Mouse (Mus musculus): Measurements from ENCODE around the gene Hes7.
A peak's percentile ranks its signal among the peaks of the same experiment; 100 is the strongest.

The Hes7 gene

DNA sequence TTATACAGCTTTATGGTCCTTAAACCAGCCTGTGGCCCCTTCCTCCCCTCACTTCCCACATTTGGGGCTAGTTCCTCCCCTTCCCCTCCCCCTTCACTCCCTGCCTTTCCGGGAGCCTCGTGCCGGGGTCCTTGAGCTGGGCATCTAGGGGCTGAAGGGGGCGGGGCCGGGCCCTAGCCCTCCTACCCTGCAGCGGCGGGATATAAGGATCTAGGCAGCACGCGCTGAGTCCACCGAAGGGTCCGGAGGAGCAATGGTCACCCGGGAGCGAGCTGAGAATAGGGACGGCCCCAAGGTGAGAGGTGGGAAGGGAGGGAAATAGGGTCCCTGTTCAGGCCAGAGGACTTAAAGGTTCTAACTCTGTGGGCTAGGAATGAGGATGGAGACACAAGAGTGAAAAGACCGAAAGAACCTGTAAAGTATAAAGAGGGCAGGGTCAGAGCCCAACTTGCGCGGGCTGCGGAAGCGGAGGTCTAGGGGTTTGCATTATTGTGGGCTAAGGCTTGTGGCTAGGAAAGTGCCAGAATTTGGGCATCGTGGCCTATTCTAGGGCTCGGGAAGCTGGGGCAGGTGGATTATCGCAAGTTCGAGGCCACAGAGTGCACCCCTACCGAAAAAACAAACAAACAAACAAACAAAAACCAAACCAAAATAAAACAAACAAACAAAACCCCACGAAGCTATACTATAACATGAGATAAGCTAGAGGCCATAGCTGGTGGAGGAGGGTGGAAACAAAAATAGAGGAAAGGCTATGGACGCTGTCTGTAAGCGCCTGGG lies at the start of gene Hes7:
TSS of gene Hes7 (plus strand) at position 184 of the 780 bp plus-strand sequence.
- DNase-seq (ENCODE audit: low spot score): peak; percentile 66

DNA sequence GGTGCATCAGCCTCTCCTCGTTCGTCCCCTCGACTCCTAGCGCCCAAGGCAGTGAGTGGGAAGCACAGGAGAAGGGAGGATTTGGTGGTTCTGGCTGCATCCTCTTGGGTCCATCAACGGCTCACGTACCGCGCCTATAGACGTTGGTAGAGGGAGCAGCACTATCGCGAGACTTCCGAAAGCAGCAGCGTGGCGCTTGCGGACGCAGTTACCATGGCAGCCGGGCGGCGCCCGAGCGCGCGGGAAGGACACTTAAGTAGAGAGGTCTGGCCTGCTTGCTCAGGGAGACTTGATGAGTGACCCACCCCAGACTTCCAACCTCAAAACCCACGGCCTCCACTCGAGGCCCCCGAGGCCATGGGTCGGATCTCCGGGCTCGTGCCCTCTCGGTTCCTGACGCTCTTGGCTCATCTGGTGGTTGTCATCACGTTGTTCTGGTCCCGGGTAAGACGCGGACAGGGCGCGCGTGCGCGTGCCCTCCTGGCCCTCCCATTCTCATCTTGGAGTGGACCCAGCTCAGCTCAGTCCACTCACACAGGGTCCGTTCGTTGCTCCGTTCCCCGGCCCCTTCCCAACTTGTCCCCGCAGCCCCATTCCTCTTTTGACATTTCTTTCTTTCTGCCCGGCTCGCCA lies 49.5 kb upstream of the Hes7 start, which contains the start of gene Tmem107:
TSS of gene Tmem107 (plus strand) at position 217 of the 633 bp plus-strand sequence.
- DNase-seq (ENCODE audit: low spot score): peak; percentile 95

DNA sequence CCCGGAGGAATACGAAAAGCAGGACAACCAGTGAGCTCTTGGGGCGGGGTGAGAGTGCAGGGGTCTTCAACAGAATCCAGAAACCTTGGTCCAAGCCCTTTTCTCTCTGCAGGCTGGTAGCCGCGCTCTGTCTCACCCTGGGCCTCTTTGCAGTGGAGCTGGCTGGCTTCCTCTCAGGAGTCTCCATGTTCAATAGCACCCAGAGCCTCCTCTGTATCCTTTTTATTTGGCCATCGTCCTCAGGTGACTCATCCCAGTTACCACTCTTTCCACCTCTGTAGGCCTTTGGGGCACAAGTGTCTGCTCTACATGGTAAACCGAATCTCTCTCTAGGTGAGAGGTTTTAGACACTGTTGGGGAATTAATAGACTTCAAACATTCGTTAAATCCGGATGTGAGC lies 48.9 kb upstream of the Hes7 start:
- no peak for DNase-seq (ENCODE audit: low spot score)

DNA sequence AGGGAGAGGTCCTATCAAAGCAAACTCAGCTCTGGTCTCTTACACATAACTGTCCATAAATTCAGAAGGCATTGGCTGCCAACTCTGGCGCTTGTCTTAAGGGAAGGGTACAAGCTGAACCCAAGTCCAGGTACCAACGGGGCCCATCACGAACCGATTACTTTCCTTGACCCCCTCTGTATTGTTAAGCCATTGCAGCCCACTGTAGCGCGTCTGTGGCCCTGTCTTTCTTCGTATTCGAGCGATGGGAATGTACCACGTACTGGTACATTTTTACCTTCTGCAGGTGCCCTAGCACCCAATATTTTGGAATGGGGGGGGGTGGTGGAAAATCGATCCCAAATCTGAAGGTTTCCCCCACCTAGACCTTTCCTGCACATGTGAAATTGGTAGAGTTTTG lies 48.0 kb upstream of the Hes7 start:
- DNase-seq (ENCODE audit: low spot score): no peak

DNA sequence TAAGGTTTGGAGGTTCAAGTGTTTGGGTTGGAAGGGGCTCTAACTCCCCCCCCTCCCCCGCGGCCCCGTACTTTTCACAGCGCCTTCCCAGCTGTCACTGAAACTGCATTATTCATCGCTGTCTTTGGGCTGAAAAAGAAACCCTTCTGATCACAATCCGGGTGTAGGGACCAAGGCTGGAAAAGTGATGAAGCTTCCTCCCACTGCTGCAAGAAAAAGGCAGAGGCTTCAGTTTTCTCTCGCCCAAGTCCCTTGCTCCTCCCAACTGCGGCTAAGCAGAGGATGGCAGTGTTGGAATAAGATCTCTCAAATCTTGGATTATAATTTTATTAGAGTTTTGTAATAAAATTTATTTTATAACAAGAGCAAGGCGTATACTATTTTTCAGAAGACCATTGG lies 47.5 kb upstream of the Hes7 start:
- DNase-seq (ENCODE audit: low spot score): no peak

DNA sequence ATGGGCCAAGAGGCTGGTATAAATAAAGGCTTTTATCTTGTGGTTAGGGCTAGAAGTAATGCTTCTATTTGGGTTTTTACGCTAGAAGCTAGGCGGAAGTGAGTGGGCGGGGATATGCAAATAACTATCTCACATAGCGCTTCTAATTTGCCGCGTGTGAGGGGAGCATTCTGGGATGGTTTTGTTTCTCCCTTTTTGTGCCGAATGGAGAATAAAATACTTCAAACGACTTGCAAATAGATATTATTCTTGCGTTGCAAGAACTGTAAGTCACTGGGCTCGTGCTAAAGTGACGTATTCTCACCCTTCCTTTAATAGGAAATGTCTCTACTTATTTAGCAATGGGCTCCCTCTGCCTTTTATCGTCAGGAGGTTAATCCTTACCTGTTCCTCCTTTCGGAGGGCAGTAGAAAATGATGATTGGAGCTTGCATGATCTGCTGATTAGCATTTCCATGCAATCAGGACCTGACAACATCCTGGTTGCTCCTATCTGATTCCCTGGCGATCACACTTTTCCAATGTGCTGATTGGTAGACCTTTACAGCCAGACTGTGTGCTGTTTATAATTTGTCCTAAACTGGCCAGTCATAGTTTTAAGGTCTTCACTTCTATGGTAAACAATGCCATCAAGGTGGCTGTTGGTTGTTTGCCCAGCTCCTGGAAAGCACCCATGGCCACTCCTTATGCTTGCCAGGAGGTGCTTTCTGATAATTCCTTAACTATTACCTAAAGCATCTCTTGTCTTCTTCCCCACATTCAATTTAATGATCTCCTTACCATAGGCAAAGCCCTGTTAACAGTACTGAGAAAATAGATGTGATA lies 46.9 kb upstream of the Hes7 start:
- DNase-seq (ENCODE audit: low spot score): peak; percentile 96

DNA sequence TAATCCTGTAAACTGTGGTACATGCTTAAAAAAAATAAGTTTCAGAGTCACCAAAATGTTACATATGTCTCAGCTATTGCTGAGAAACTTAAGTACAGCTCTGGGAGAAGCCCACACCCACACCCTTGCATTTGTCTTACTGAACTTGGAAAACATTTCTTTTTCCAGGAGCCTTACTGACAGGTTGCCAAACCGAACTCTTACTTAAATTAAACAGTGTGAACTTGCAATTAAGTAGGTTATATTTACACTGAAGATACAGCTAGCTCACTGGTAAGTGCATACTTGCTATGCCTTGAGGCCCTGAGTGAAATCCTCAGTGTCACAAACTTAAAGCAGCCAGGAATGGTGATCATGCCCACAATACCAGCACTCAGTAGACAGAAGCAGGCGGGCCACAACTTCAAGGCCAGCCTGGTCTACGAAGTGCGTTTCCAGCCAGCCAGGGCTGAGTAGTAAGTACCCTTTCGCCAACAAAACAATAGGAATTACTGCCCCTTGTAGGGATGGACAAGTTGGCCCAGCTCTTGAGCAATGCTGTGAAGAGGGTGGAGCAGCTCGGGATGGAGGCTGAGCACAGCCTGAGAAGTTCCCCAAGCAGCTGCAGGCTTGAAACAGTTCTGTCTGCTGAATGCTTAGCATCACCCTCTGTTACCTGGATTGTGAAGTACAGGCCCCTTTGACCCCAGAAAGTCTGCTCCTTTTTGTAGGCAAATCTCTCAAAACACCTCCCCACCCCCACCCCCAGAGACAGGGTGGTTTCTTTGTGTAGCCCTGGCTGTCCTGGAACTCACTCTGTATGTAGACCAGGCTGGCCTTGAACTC lies 46.0 kb upstream of the Hes7 start:
- DNase-seq (ENCODE audit: low spot score): no peak

DNA sequence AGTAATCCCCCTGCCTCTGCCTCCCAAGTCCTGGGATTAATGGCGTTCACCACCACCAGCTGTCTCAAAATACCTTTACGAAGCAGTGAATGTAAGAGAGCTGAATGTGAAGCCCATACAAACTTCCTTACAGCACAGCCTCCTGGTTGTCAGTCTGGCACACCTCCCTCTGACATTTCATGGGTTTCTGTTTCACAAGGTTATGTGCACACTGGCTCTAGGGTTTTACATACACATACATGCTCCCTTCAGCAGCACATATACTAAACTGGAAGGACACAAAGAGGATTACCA lies 45.5 kb upstream of the Hes7 start:
- DNase-seq (ENCODE audit: low spot score): no peak

DNA sequence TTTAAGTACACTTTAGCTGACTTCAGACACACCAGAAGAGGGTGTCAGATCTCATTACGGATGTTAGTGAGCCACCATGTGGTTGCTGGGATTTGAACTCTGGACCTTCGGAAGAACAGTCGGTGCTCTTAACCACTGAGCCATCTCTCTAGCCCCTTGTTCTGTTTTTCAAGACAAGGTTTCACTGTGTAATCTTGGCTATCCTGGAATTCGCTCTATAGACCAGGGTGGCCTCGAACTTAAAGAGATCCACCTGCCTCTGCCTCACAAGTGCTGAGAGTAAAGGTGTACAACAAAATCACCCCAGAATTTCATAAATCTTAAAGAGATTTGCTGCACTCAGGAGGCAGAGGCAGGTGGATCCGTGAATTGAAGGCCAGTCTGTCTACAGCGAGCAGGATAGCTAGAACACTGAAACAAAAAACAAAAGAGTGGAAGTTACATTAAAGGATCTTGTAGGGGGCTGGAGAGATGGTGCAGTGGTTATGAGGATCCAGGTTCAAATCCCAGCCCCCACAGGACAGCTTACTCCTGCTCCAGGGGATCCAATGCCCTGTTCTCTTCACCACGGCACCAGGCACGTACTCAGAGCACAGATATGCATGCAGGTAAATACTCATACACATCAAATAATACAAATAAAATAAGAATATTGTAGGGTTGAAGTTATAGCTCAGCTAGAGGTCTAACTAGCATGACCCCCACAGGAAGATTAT lies 44.3 kb upstream of the Hes7 start:
- no peak for DNase-seq (ENCODE audit: low spot score)

DNA sequence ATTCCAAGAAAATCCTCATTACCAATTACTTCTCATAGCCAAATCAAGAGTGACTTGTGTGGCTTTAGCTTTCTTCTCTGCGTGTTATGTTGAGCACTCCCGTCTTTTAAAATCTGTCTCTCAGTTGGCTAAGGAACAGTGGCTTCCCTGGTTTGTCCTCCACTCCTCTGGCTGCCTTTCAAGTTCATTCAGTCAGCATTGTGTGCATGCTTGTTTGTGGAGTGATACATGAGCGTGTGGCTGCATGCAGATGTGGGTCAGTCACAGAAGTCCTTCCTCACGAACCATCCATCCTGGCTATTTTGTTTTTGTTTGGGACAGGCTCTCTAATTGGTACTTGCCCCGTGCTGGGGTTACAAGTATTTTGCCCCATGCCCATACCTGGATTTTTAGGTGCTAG lies 43.6 kb upstream of the Hes7 start:
- DNase-seq (ENCODE audit: low spot score): no peak

DNA sequence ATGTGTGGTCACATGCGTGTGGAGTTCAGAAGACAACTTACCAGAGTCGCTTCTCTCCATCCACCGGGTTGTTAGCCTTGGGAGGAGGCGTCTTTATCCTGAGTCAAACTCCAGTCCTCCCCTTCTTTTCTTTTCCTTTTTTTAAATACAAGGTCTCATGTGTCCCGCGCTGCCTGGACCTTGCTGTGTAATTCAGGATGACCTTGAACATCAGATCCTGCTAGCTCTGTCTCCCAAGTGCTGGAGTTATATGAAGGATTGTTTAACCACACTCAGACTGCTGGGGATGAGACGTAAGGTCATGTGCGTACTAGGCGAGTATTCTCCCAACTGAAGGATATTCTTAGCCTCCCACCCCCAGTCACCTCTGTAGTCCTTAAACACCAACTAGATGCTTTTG lies 42.9 kb upstream of the Hes7 start:
- DNase-seq (ENCODE audit: low spot score): no peak

DNA sequence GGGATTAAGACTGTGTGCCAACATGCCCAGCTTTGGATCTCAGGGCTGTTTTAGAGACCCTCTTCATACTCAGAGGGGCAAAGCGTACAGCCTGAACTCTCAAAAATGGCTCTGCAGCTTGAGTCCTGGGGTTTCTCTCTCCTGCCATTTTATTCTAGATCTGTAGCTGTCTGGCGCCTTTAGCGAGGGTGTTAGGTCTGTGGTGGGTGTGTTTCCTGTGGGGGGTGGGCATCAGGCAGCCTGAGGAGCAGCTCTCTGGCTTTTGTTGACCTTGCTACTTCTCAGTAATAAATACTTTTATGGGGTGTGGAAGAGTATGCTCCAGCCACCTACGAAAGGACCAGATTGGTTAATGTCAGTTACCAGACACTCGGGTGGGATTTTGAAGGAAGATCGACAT lies 42.2 kb upstream of the Hes7 start:
- no peak for DNase-seq (ENCODE audit: low spot score)

DNA sequence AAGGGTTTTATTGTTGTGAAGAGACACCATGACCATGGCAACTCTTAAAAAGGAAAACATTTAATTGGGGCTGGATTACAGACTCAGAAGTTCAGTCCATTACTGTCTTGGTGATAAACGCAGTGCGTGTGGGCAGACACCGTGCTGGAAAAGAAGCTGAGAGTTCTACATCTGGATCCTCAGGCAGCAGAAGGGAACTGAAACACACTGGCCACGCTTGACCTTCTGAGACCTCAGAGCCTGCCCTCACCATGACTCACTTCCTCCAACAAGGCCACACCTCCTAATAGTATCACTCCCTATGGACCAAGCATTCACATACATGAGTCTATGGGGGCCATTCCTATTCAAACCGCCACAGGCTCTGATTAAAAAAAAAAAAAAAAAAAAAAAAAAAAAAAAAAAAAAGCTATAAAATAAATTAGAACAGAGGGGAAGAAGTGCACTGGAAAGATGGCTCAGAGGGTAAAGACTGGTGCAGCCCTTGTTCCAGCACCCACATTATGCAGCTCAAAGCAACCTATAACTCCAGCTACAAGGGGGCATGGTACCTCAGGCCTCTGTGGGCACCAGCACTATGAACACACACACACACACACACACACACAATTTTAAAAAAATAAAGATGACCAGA lies 41.3 kb upstream of the Hes7 start:
- DNase-seq (ENCODE audit: low spot score): no peak

DNA sequence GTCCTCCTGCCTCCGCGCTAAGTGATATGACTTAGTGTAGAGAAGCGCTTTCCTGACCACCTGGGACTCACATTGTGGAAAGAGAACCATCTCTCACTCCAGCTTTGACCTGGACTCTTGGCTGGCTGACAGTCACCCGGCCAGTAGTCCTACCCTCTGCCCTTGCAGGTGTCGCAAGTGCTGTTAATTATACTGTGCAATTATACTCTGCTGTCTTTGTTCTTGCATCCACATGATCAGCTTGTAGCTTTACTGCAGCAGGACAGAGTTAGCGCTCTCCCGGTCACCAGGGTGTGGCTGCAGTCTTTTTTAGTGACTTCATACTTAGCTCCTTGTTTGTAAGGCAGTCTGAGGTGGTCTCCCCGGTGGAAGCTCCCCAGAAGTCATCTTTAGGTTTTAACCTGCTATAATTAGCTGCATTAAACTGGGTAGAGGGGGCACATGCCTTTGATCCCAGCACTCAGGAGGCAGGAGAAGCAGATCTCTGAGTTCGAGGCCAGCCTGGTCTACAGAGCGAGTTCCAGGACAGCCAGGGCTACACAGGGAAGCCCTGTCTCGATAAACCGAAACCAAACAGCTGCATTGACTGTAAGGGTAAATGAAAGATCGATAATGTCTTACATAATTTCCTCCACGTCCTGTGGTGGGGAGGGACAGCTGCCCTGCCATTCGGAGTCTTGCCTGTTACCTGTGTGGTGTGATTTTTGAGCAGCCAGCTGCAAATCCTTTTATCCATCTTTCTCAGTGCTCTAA lies 39.9 kb upstream of the Hes7 start:
- DNase-seq (ENCODE audit: low spot score): no peak

DNA sequence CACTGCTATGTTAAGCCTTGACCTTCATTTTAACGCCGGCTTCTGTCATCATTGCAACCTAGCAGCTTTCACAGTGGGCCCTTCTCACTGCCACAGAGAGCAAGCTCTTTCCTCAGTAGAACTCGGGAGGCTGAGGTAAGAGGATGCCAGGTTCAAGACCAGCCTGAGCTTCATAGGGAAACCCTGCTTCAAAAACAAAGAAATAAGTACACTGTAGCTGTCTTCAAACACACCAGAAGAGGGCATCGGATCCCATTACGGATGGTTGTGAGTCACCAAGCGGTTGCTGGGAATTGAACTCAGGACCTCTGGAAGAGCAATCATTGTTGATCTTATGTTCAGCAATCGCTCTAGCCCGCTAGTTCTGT lies 39.4 kb upstream of the Hes7 start:
- no peak for DNase-seq (ENCODE audit: low spot score)

DNA sequence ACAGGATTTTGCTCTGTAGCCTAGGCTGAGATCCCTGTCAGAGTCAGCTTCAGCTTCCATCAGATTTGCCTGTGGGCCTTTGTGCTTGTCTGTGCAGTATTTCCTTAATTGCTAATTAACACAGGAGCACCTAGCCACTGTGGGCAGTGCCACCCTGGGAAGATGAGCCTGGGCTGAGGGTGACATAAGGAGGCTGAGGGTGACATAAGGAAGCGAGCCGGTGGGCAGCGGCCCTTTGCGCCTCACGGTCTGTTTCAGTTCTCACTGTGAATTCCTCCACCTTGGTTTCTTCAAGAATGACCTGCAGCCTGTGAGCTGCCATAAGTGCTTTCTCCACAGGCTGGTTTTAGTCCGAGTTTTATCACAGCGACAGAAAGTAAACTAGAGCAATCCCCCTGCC lies 38.6 kb upstream of the Hes7 start:
- DNase-seq (ENCODE audit: low spot score): no peak

DNA sequence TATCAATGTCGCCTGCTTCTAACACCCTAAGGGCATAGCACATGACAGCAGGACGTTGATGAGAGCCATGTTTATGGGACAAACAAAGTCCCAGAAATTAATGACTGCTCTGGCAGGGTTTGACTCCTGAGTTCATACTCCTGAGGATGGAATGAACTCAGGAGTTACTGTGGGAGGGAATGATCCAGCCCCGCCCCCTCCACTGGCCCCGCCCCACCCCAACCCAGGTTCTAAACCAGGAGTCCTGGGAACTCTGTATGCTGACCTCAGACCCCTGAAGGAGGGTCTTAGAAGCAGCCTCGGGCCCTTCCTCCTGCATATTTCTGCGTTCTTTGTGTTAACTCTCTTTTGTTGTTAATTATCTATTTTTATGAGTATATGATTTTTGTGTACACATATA lies 34.6 kb upstream of the Hes7 start:
- DNase-seq (ENCODE audit: low spot score): no peak

DNA sequence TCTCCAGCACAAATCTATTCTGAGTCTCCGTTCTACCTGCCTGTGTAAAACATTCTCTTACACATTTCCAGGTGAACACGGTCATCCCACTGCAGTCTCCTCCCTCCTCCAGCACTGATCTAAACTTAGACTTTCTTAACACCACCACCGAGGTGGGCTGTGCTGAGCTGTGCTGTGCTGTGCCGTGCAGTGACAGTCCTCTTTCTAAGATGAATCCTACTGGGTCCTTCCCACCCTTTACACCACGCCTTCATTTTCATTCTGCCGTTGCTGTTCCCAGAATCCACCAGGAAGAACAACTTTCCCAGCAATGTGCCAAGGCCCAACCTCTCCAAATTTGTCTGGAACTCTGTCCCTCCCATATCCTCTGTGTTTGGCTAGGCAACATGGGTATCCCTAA lies 33.8 kb upstream of the Hes7 start:
- DNase-seq (ENCODE audit: low spot score): no peak

DNA sequence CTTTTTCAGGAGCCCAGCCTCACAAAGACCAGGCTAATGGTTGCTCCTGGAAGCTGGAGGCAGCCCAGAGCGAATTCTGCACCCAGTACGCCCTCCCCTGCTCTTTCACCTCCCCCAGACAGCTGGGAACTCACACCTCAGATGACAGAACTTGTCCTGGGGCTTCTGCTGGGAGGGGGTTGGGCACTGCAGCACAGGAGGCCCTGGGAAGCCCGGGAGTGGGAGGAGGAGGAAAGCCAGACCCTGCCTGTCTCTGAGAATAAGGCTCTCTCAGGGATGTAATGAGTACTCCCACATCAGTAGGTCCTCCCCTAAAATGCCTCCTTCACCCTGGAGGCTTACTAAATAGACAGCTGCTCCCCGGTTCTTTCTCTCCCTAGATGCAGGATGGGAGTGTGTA lies 33.1 kb upstream of the Hes7 start:
- no peak for DNase-seq (ENCODE audit: low spot score)

DNA sequence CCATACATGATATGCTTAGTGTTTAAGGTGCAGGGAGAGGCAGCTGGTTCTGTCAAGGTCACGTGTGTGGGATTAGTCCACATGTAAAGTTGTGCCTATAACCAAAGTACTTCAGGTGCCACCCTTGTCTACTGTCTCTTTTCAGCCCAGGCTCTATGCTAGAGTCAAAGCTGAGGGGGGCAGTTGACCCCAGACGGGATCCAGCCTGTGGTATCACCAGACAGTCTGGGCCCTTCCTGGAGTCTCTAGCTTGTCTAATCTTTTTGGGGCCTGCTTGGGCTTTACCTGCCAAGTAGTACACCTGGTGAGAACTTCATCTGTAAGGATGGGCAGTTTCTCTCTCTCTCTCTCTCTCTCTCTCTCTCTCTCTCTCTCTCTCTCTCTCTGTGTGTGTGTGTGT lies 32.6 kb upstream of the Hes7 start:
- DNase-seq (ENCODE audit: low spot score): no peak

Measured in retina, embryonic 14.5 days (tissue).